Mouse (Mus musculus): ENCODE data around the gene Kif4. TPM values are rescaled to one million over a fixed set of nuclear protein-coding genes. Genes with fewer than 3 reads are reported as not detected.

Gene Kif4
- polyA plus RNA-seq (2016; fragmentation: Nextera tagmentation; extraction: Ambion mirVana): 29.2 and 31.8 TPM in 2 replicates

- Histone ChIP-seq H3K27ac (peak within 1 kb of the TSS; percentile 85), H3K4me2 (peak within 1 kb of the TSS; percentile 71), H3K4me1 (peaks cover 34% of the 10 kb centered on the region), H3K36me3 (peaks cover 39% of the 10 kb centered on the region), H3K9me3 (replicated peaks) (no peaks in the 10 kb centered on the region), H3K4me3 (peak within 1 kb of the TSS; percentile 78), H3K27me3 (replicated peaks) (peaks cover 6% of the 10 kb centered on the region; the same call in 1 of the 2 replicates), H3K9ac (peak within 1 kb of the TSS; percentile 90)
- 18% methylated on average over 3 of the region's 3 CpGs for whole genome bisulfite sequencing (ENCODE audit: insufficient replicate concordance)
- no peak for ATAC-seq
These were observed at the start of gene Kif4 for GRCm38 (mm10) chrX:100625546-100625801. TSS of gene Kif4 (plus strand) at chrX:100625737.

GRCm38 (mm10) chrX:100594791-100595190 lies 30.7 kb upstream of the Kif4 start, which contains the start of gene P2ry4:
TSS of gene P2ry4 (minus strand) at chrX:100594869.
- ATAC-seq: no peak
- no peaks in the 10 kb centered on the region for H3K36me3 ChIP-seq
- H3K4me3 ChIP-seq: no peak within 1 kb of the TSS
- H3K27ac ChIP-seq: no peak within 1 kb of the TSS
- H3K4me2 ChIP-seq: no peak within 1 kb of the TSS
- H3K9ac ChIP-seq: no peak within 1 kb of the TSS
- 44% methylated on average over 4 of the region's 4 CpGs for WGBS (ENCODE audit: insufficient replicate concordance)
- no peaks in the 10 kb centered on the region for H3K4me1 ChIP-seq
- H3K27me3 ChIP-seq (replicated peaks): peaks cover 13% of the 10 kb centered on the region; the same call in 1 of the 2 replicates
- no peaks in the 10 kb centered on the region for H3K9me3 ChIP-seq (replicated peaks)

DNA sequence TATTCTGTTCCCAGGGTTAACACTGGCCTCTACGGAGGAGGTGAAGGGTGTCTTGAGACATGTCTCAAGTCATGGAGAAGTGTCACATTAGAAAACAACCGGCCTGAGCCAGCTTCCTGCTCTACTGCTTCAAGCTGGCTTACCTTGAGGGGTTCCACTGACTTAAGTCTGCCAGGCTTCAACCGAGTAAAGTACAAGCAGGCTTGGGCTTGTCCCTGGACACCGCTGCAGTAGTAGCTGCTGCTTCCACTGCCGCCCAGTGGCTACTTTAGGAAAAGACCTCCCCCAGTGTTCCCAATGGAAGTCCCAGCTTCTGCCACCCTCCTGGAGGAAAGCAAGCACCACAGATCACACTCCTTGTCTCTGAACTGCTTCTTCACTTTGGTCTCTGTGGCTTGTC lies 28.1 kb upstream of the Kif4 start:
- Histone ChIP-seq H3K4me3 (no peak overlapping the region), H3K4me1 (no peaks in the 10 kb centered on the region), H3K36me3 (no peaks in the 10 kb centered on the region), H3K9ac (no peak overlapping the region), H3K4me2 (no peak overlapping the region), H3K27me3 (replicated peaks) (peaks cover 28% of the 10 kb centered on the region; the same call in 1 of the 2 replicates), H3K9me3 (replicated peaks) (no peaks in the 10 kb centered on the region), H3K27ac (no peak overlapping the region)
- no peak for ATAC-seq
- WGBS (ENCODE audit: insufficient replicate concordance): 23% methylated on average over 5 of the region's 5 CpGs

DNA sequence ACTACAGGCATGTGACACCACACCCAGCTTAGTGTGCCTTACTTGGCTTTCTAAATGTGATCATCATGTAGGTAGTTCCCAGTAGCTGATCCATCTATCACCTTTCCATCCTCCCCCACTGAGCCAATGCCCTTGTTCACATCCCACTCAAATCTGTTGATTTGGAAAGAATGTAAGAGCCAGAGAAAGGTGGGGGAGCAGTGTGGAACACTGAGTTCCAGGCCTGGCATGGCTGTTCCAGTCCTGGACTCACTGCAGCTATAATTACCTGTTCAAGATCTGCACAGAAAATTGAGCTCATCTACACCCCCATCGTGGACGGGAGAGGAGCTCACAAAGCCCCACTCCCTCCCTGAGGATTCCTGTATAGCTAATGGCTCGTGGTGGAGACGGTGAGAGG lies 25.8 kb upstream of the Kif4 start:
- no peak overlapping the region for H3K9ac ChIP-seq
- 52% methylated on average over 4 of the region's 4 CpGs for WGBS (ENCODE audit: insufficient replicate concordance)
- no peaks in the 10 kb centered on the region for H3K36me3 ChIP-seq
- H3K4me1 ChIP-seq: no peaks in the 10 kb centered on the region
- no peak overlapping the region for H3K4me3 ChIP-seq
- peaks cover 28% of the 10 kb centered on the region; the same call in 1 of the 2 replicates for H3K27me3 ChIP-seq (replicated peaks)
- no peak overlapping the region for H3K4me2 ChIP-seq
- H3K9me3 ChIP-seq (replicated peaks): no peaks in the 10 kb centered on the region
- no peak for ATAC-seq
- no peak overlapping the region for H3K27ac ChIP-seq

- Histone ChIP-seq H3K36me3 (no peaks in the 10 kb centered on the region), H3K27me3 (replicated peaks) (peaks cover 17% of the 10 kb centered on the region; the same call in 1 of the 2 replicates), H3K9me3 (replicated peaks) (no peaks in the 10 kb centered on the region), H3K27ac (no peak within 1 kb of the TSS), H3K4me1 (no peaks in the 10 kb centered on the region), H3K9ac (no peak within 1 kb of the TSS), H3K4me3 (no peak within 1 kb of the TSS), H3K4me2 (no peak within 1 kb of the TSS)
- 60% methylated on average over 1 of the region's 1 CpGs for WGBS (ENCODE audit: insufficient replicate concordance)
- no peak for ATAC-seq
These were observed 20.2 kb upstream of the Kif4 start, which contains the start of gene Arr3 for GRCm38 (mm10) chrX:100605314-100605713. TSS of gene Arr3 (plus strand) at chrX:100605497.

- no peak overlapping the region for H3K4me3 ChIP-seq
- H3K27ac ChIP-seq: no peak overlapping the region
- H3K27me3 ChIP-seq (replicated peaks): peaks cover 23% of the 10 kb centered on the region
- peaks cover 17% of the 10 kb centered on the region for H3K36me3 ChIP-seq
- 57% methylated on average over 3 of the region's 3 CpGs for WGBS (ENCODE audit: insufficient replicate concordance)
- H3K4me2 ChIP-seq: no peak overlapping the region
- H3K9ac ChIP-seq: no peak overlapping the region
- H3K4me1 ChIP-seq: 0 out of 2 replicates have a peak, but pooled peaks cover under 1% of the 10 kb centered on the region
- no peaks in the 10 kb centered on the region for H3K9me3 ChIP-seq (replicated peaks)
- ATAC-seq: no peak
These were observed 7.0 kb upstream of the Kif4 start for GRCm38 (mm10) chrX:100618488-100618887.

GRCm38 (mm10) chrX:100621366-100621765 lies 4.2 kb upstream of the Kif4 start:
- Histone ChIP-seq H3K9ac (no peak overlapping the region), H3K4me1 (peaks cover 16% of the 10 kb centered on the region), H3K27me3 (replicated peaks) (peaks cover 21% of the 10 kb centered on the region), H3K27ac (no peak overlapping the region), H3K4me2 (no peak overlapping the region), H3K4me3 (no peak overlapping the region), H3K9me3 (replicated peaks) (no peaks in the 10 kb centered on the region), H3K36me3 (peaks cover 23% of the 10 kb centered on the region)
- WGBS (ENCODE audit: insufficient replicate concordance): 91% methylated on average over 2 of the region's 2 CpGs
- no peak for ATAC-seq

- peaks cover 34% of the 10 kb centered on the region for H3K4me1 ChIP-seq
- peaks cover 6% of the 10 kb centered on the region; the same call in 1 of the 2 replicates for H3K27me3 ChIP-seq (replicated peaks)
- peak overlapping the region; percentile 67 for H3K27ac ChIP-seq
- peak overlapping the region; percentile 71 for H3K4me2 ChIP-seq
- peak; percentile 46 for ATAC-seq
- H3K9me3 ChIP-seq (replicated peaks): no peaks in the 10 kb centered on the region
- WGBS (ENCODE audit: insufficient replicate concordance): 46% methylated on average over 4 of the region's 4 CpGs
- H3K9ac ChIP-seq: peak overlapping the region; percentile 68; the same call in 1 of the 2 replicates
- peak overlapping the region; percentile 78 for H3K4me3 ChIP-seq
- H3K36me3 ChIP-seq: peaks cover 32% of the 10 kb centered on the region
These were observed 1.3 kb upstream of the Kif4 start for GRCm38 (mm10) chrX:100624242-100624641.

- H3K9me3 ChIP-seq (replicated peaks): no peaks in the 10 kb centered on the region
- peaks cover 34% of the 10 kb centered on the region for H3K4me1 ChIP-seq
- peak overlapping the region; percentile 67 for H3K27ac ChIP-seq
- peak overlapping the region; percentile 71 for H3K4me2 ChIP-seq
- no peak for ATAC-seq
- peak overlapping the region; percentile 68 for H3K9ac ChIP-seq
- H3K27me3 ChIP-seq (replicated peaks): peaks cover 6% of the 10 kb centered on the region; the same call in 1 of the 2 replicates
- H3K36me3 ChIP-seq: peaks cover 37% of the 10 kb centered on the region
- 22% methylated on average over 7 of the region's 7 CpGs for WGBS (ENCODE audit: insufficient replicate concordance)
- peak overlapping the region; percentile 78 for H3K4me3 ChIP-seq
These were observed 391 bp upstream of the Kif4 start for GRCm38 (mm10) chrX:100625146-100625545.

DNA sequence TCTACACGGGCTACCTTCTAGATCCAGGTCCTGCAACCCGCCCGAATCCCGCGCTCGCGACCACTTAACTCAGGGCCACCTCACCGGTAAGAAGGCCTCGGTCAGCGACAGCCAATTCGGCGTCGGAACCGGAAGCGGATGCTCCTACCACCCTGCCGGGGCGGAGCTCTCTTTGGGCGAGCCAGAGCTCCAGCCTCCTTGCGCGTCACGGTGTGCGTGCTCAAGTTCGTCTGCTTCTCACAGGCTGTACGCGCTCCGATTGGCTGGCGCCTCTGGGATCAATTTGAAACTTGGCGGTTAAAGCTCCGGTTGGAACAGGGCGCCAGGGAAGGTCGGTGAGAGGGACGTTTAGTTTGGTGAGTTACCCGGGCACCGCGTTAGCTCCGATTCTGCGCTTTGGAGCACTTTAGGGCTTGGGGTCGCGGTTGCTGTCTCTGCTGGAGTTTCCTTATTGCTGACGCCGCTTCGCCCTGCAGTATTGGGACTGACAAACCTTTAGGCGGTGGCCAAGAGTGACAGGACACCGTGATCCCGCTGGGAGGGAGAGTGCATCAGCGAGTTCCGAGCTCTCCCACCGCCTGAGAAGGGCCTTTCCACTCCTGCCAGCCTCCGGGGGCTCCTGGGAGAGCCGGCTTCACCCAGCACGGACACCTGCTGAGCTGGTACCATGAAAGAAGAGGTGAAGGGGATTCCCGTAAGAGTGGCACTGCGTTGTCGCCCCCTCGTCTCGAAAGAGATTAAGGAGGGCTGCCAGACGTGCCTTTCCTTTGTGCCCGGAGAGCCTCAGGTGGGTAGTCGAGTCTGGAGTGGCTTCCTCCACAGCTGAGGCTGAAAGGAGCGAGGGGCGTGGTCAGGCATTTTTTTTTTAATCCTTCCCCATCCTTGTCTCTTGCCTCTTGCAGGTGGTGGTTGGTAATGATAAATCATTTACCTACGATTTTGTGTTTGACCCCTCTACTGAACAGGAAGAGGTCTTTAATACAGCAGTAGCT lies 561 bp downstream of the Kif4 start, which contains the start of gene Pdzd11:
Gene Pdzd11, minus strand, starts transcription at position 767 of the 992 bp plus-strand sequence.
- ATAC-seq: peak; percentile 98
- Histone ChIP-seq H3K4me1 (peaks cover 34% of the 10 kb centered on the region), H3K9me3 (replicated peaks) (no peaks in the 10 kb centered on the region), H3K4me2 (peak within 1 kb of the TSS; percentile 71), H3K27ac (peak within 1 kb of the TSS; percentile 85), H3K4me3 (peak within 1 kb of the TSS; percentile 78), H3K36me3 (peaks cover 39% of the 10 kb centered on the region), H3K9ac (peak within 1 kb of the TSS; percentile 90), H3K27me3 (replicated peaks) (peaks cover 6% of the 10 kb centered on the region; the same call in 1 of the 2 replicates)
- WGBS (ENCODE audit: insufficient replicate concordance): 8% methylated on average over 62 of the region's 62 CpGs

DNA sequence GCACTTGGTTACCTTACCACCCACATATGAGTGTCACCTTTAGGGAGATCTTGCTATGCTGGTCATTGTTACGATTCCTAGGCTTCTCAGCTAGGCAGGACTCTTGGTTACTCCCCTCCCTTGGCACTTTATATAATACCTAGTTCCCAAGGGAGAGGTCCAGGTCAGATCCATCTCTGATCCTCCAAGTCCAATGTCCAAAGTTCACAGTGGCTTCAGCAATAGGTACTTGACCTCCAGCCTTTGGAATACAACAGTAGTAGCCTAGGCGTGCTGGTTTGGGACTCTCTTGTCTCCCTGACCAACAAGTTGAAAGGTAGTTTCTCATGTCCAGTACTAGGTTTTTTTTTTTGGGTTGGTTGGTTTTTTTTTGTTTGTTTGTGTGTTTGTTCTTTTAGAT lies 3.5 kb downstream of the Kif4 start:
- Histone ChIP-seq H3K4me2 (peak overlapping the region; percentile 8; the same call in 1 of the 2 replicates), H3K27ac (no peak overlapping the region), H3K4me1 (peaks cover 28% of the 10 kb centered on the region), H3K4me3 (no peak overlapping the region), H3K9ac (no peak overlapping the region), H3K36me3 (peaks cover 36% of the 10 kb centered on the region), H3K27me3 (replicated peaks) (peaks cover 6% of the 10 kb centered on the region; the same call in 1 of the 2 replicates), H3K9me3 (replicated peaks) (no peaks in the 10 kb centered on the region)
- WGBS (ENCODE audit: insufficient replicate concordance): 64% methylated on average over 2 of the region's 2 CpGs
- ATAC-seq: no peak

DNA sequence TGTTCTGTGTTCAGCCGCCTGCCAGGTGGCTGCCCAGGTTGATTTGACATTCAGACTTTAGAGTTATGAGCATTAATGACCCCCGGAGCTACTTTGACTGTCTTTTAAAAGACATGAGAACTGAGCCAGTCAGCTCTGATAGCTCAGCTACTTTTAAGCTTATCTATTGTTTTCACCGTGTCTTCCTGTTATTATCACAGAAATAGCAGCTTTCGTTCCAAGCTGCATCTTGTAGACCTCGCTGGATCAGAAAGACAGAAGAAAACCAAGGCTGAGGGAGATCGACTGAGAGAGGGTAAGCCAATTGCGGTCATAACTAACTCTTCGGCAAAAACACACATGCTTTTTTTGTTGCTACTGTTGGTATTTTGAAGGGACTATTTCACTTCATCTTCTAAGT lies 12.9 kb downstream of the Kif4 start:
- Histone ChIP-seq H3K4me2 (no peak overlapping the region), H3K27me3 (replicated peaks) (no peaks in the 10 kb centered on the region), H3K27ac (no peak overlapping the region), H3K9ac (no peak overlapping the region), H3K36me3 (peaks cover 89% of the 10 kb centered on the region), H3K4me1 (no peaks in the 10 kb centered on the region), H3K9me3 (replicated peaks) (no peaks in the 10 kb centered on the region), H3K4me3 (no peak overlapping the region)
- ATAC-seq: no peak; the same call in 1 of the 2 replicates
- 59% methylated on average over 8 of the region's 8 CpGs for WGBS (ENCODE audit: insufficient replicate concordance)
